Mouse (Mus musculus) stomach, postnatal 0 days (tissue): ENCODE data around the gene Etfdh.

Experiments
- CTCF ChIP-seq: IDR thresholded peaks from 2 replicates; pipeline ENCODE4 v1.5.1; 2016; ENCODE audit warnings: antibody characterized with exemption, low read depth, mild to moderate bottlenecking, moderate library complexity
- EP300 ChIP-seq: optimal IDR thresholded peaks from 2 replicates; pipeline ENCODE3; 2016; ENCODE audit warnings: antibody characterized with exemption

GRCm38 (mm10) chr3:79576865-79577264 is 52.4 kb downstream of the Etfdh start:
- TF ChIP-seq EP300 (no peak), CTCF (no peak)
